Mouse (Mus musculus) thymus, postnatal 4 days (tissue): Measurements from ENCODE around the gene Srm.

ENCODE experiments used
- DNase-seq: peaks from one replicate; pipeline ENCODE4 v3.0.0; 2021

Srm gene

GRCm38 (mm10) chr4:148591171-148591630, at the start of gene Srm:
Gene Srm, plus strand, starts transcription at chr4:148591503.
- DNase-seq: peak; percentile 98

GRCm38 (mm10) chr4:148549106-148549505, 42.2 kb upstream of the Srm start:
- no peak for DNase-seq

GRCm38 (mm10) chr4:148557766-148558165, 33.5 kb upstream of the Srm start:
- DNase-seq: no peak

- peak; percentile 94 for DNase-seq
These were observed 32.9 kb upstream of the Srm start, which contains the start of gene Exosc10 for GRCm38 (mm10) chr4:148558297-148559000. Gene Exosc10, plus strand, starts transcription at chr4:148558429.

GRCm38 (mm10) chr4:148562676-148563075, 28.6 kb upstream of the Srm start:
- DNase-seq: no peak

- DNase-seq: no peak
These were observed 27.7 kb upstream of the Srm start for GRCm38 (mm10) chr4:148563595-148563994.

- DNase-seq: no peak
These were observed 21.2 kb upstream of the Srm start for GRCm38 (mm10) chr4:148570138-148570537.

- DNase-seq: no peak
These were observed 20.5 kb upstream of the Srm start for GRCm38 (mm10) chr4:148570693-148571295.

- DNase-seq: no peak
These were observed 18.1 kb upstream of the Srm start for GRCm38 (mm10) chr4:148573222-148573621.

GRCm38 (mm10) chr4:148580765-148581164, 10.5 kb upstream of the Srm start:
- DNase-seq: no peak

- no peak for DNase-seq
These were observed 9.9 kb upstream of the Srm start for GRCm38 (mm10) chr4:148581422-148581821.

GRCm38 (mm10) chr4:148583257-148583656, 8.0 kb upstream of the Srm start:
- DNase-seq: no peak

- DNase-seq: no peak
These were observed 4.7 kb upstream of the Srm start for GRCm38 (mm10) chr4:148586648-148587047.

- no peak for DNase-seq
These were observed 2.5 kb upstream of the Srm start for GRCm38 (mm10) chr4:148588793-148589192.

GRCm38 (mm10) chr4:148589565-148589964, 1.7 kb upstream of the Srm start:
- no peak for DNase-seq

GRCm38 (mm10) chr4:148590421-148591170, 707 bp upstream of the Srm start:
- no peak for DNase-seq

- DNase-seq: no peak
These were observed 506 bp downstream of the Srm start for GRCm38 (mm10) chr4:148591637-148592380.

- DNase-seq: no peak
These were observed 2.7 kb downstream of the Srm start for GRCm38 (mm10) chr4:148593996-148594395.

- no peak for DNase-seq
These were observed 4.6 kb downstream of the Srm start for GRCm38 (mm10) chr4:148595916-148596315.

- no peak for DNase-seq
These were observed 5.4 kb downstream of the Srm start for GRCm38 (mm10) chr4:148596731-148597130.

- no peak for DNase-seq
These were observed 7.5 kb downstream of the Srm start for GRCm38 (mm10) chr4:148598826-148599225.

- no peak for DNase-seq
These were observed 9.0 kb downstream of the Srm start for GRCm38 (mm10) chr4:148600316-148600715.

- no peak for DNase-seq
These were observed 10.6 kb downstream of the Srm start for GRCm38 (mm10) chr4:148601871-148602270.
